Mouse (Mus musculus) kidney, adult 18-20 months (tissue): Measurements from ENCODE around the gene Dctn1.

ENCODE experiments used
- DNase-seq: peaks from one replicate; pipeline ENCODE4 v3.0.0; 2021

Dctn1 gene

DNA sequence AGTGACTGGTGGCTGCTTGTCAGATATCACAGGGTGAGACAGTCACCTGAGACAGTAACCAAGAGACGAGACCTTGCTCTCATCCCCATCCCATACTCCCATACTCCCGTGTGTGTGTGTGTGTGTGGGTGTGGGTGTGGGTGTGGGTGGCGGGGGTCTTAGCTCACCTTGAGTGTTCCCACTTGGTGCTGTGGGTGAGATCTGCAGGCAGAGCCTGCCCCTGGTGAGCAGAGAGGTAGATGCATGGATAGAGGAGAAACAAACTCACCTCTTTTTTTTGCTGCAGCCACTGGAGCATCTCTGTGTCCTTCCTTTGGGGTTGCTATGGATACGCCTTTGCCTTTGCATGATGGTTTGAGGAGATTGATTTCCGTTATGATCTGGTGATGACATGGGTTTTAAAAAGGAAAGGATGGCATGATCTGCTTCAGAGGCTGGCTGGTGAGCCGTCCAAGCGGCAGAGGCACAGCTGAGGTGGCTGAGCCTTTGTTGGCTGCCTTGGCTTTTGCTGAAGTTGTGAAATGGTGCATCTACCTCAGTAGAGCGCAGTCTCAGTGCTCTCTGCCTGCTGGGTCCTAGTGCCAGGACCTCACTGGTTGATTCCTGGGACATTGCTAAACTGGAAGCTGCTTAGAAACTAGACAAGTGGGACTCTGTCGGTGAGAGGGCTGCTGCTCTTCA lies 6.7 kb downstream of the Dctn1 start:
- no peak for DNase-seq

DNA sequence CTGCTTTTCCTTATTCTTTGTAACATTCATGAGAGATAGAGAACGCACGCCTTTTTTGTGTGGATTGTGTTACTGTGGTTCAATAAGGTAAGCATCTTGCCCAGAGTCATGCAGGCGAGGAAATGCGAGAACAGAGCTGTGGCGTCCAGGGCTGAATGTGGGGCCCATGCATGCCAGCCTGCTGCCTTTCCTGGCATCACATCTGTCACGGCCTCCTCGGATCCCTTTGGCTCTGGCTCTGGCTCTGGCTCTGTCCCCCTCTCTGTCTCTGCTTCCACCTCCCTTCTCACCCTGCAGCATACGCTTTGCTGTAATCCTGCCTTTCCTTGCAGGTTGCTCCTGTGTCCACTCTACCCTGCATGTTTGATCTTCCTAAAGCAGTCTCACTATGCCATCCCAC lies 10.3 kb downstream of the Dctn1 start:
- DNase-seq = no peak

- DNase-seq = no peak
These were observed 13.8 kb downstream of the Dctn1 start for GRCm38 (mm10) chr6:83179390-83180117.

- no peak for DNase-seq
These were observed 14.9 kb downstream of the Dctn1 start for GRCm38 (mm10) chr6:83180605-83181004.

GRCm38 (mm10) chr6:83184858-83185435 lies 19.2 kb downstream of the Dctn1 start:
- no peak for DNase-seq

DNA sequence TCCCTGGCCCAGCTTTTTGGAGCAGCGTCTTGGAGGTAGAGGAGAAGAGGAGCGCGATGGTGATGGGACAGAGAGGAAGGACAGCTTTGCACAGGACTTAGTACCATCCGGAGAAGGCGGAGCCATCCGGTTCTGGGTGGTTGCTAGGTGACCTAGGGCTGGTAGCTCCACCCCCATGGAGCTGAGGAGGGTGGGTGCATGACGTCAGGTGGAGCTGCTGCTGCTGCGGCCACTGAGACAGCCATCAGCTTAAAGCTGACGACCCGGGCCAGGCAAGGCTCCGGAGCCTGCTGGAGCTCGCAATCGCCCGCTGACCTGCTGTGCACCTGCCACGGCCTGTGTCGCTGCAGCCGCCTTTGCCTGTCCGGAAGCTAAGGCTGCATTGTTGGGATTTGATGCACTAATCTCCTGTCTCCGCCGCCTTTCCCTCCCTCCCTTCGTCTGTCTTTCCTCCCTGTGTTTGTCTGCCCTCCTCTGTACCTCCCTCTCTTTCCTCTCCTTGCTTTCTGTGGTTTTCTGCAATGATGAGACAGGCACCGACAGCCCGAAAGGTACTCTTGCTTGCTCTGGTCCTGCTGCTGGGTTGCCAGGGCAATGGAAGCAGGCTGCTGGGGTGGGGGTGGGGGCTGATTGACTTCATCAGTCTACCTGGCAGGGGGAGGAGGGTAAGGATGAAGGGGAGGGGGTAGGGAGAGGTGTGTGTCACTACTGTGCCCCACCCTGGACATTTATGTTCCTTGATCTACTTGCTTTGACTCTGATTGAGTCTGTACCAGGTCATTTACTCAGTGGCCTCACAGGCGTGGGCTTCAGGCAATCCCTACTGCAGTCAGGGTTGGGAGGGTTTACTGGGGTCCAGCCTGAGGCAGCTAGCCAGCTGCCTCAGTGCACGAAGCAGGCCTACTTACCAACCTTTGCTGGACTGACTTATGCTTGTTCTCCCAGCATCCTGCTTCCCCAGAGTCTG lies 20.5 kb downstream of the Dctn1 start:
- DNase-seq = peak; percentile 36

DNA sequence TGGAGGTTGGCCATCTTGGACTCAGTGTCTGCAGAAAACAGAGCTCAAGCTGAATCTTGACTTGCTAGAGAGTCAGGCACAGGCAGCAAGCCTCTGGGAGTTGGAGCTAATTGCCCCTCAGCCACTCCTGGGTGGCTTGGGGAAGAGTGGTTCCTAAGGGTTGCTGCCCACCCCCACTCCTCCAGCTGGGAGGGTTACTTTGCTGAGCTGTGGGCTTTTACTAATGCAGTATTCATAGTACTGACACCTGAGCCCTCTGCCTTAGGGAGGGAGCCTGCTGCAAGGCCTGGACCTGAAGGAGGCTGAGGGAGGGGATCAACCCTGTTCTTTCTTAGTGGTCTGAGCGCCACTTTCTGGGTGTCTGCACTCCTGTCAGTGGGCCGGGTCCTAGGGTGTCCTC lies 21.2 kb downstream of the Dctn1 start:
- DNase-seq = no peak

DNA sequence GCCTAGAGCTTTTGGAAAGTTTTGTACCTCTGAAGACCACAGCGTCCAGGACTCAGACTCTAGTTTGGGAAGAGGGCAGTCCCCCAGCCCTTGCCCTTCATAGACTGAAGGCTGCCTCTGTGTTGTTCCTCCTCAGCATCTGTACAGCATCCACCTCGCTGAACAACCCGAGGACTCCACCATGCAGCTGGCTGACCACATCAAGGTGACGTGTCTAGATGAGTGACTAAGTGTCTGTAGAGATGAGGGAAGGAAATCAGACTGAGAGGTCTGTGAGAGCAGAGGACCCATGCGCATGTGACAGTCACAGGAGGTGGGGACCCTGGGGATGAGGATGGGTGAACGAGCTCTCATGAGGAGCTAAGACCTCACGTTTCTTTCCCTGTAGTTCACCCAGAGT lies 27.9 kb downstream of the Dctn1 start:
- no peak for DNase-seq

- peak; percentile 50 for DNase-seq
These were observed 31.8 kb downstream of the Dctn1 start for GRCm38 (mm10) chr6:83197345-83198004.

GRCm38 (mm10) chr6:83203320-83203719 lies 37.6 kb downstream of the Dctn1 start:
- no peak for DNase-seq

DNA sequence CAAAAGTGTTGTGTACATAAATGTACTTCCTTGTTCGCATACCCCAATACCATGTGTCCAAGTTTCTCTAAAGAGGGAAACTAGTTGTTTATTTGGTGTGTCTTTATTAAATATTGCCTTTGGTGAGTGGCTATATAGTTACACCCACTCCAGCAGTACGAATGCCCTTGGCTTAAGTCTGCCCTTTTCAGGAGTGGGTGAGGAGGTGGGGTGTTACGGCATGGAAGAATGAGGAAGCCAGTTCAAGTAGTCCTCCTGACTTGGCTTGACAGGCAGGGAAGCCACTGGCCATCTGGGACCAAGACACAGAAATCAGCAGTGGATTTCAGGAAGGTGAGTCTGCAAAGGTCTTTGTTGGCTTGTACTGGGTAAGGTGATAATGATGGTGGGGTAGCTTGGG lies 40.1 kb downstream of the Dctn1 start:
- no peak for DNase-seq

GRCm38 (mm10) chr6:83206321-83206720 lies 40.6 kb downstream of the Dctn1 start:
- DNase-seq = no peak

- DNase-seq = no peak
These were observed 41.8 kb downstream of the Dctn1 start for GRCm38 (mm10) chr6:83207361-83208049.

- DNase-seq = no peak
These were observed 42.3 kb downstream of the Dctn1 start for GRCm38 (mm10) chr6:83208050-83208400.

GRCm38 (mm10) chr6:83210495-83210894 lies 44.8 kb downstream of the Dctn1 start:
- DNase-seq = no peak

- no peak for DNase-seq
These were observed 45.8 kb downstream of the Dctn1 start for GRCm38 (mm10) chr6:83211526-83211925.

- DNase-seq = peak; percentile 66
These were observed 49.4 kb downstream of the Dctn1 start for GRCm38 (mm10) chr6:83215002-83215666.

GRCm38 (mm10) chr6:83219814-83220213 lies 54.1 kb downstream of the Dctn1 start, which contains the start of gene Slc4a5:
TSS of gene Slc4a5 (plus strand) at chr6:83219828.
- no peak for DNase-seq

DNA sequence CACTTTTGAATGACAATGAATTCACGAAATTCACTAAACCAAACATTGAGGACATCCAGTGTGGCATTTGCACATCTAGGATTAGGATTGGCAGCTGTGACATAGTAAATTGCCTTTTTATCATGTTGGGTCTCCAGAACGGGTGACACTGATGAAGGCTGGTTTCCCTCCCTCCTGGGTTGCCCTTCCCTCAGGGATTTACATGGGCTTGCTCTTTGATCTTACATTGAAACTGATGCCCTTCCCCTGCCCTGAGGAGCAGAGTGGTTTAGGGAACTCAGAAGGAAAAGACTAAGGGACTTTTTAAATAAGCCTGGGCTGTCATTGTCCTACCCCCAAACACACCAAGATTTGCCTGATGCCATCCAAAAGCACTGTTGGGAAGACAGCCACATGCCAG lies 65.8 kb downstream of the Dctn1 start:
- DNase-seq = no peak

GRCm38 (mm10) chr6:83233306-83233705 lies 67.6 kb downstream of the Dctn1 start:
- no peak for DNase-seq

DNA sequence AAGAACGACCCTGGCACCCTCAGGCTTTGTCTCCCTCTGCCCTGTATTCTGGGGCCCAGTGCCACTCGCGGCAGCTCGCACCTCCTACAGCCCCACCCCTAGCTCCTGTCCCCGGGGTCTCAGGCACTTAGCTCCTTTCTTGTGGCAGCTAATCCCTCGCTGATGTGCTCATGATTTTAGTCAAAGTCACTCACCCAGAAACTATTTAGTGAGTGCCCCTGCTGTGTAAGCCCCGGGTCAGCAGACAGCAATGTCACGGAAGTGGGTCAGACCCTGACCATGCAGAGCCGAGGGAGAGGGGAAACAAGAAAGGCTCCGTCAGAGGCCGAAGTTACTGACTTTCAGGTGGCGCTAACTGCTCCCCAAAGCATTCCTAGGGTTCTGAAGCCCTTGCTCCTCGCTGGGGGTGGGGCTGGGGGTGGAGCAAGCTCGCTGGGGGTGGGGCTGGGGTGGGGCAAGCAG lies 68.6 kb downstream of the Dctn1 start:
- DNase-seq = peak; percentile 60
